Mouse (Mus musculus): ENCODE measurements at regions not wholly inside any gene's neighbourhood (a gene's known extent, or its start where the extent isn't known, plus 50 kb on each side); places are given as distances from the start of the nearest gene placed in this dataset.
A peak's percentile ranks its signal among the peaks of the same experiment; 100 is the strongest.

- DNase-seq: no peak
- intact Hi-C loops (cut with DNase I): no loop called here
Observed at GRCm38 (mm10) chr3:103408724-103409123, 129.6 kb downstream of the Trim33 start.

GRCm38 (mm10) chr3:103412247-103412646 lies 133.2 kb downstream of the Trim33 start:
- intact Hi-C loops (cut with DNase I): no loop called here

GRCm38 (mm10) chr3:103415051-103415695 lies 136.1 kb downstream of the Trim33 start:
- no peak for DNase-seq

More at GRCm38 (mm10) chr3:103412247-103412646, 133.2 kb downstream of the Trim33 start:
- DNase-seq: no peak

GRCm38 (mm10) chr3:103416296-103416695 lies 137.2 kb downstream of the Trim33 start:
- DNase-seq: no peak
- intact Hi-C loops (cut with DNase I): no loop called here

More at GRCm38 (mm10) chr3:103415051-103415695, 136.1 kb downstream of the Trim33 start:
- intact Hi-C loops (cut with DNase I): no loop called here

GRCm38 (mm10) chr3:103417781-103418180 lies 138.7 kb downstream of the Trim33 start:
- intact Hi-C loops (cut with DNase I): no loop called here
- DNase-seq: no peak

GRCm38 (mm10) chr3:103419761-103420620 lies 140.9 kb downstream of the Trim33 start:
- intact Hi-C loops (cut with DNase I): no loop called here
- DNase-seq: peak; percentile 51 to 65

GRCm38 (mm10) chr3:103420621-103421274 lies 141.7 kb downstream of the Trim33 start:
- no peak for DNase-seq
- intact Hi-C loops (cut with DNase I): no loop called here

GRCm38 (mm10) chr3:103421275-103421621 lies 142.2 kb downstream of the Trim33 start:
- no peak for DNase-seq
- intact Hi-C loops (cut with DNase I): no loop called here

- intact Hi-C loops (cut with DNase I): no loop called here
- DNase-seq: no peak
Observed at GRCm38 (mm10) chr3:103422806-103423205, 143.7 kb downstream of the Trim33 start.

- intact Hi-C loops (cut with DNase I): no loop called here
Observed at GRCm38 (mm10) chr3:103423290-103423689, 144.2 kb downstream of the Trim33 start.

GRCm38 (mm10) chr3:103425812-103426430 lies 146.8 kb downstream of the Trim33 start:
- peak; percentile 25 to 43 for DNase-seq
- intact Hi-C loops (cut with DNase I): no loop called here

More at GRCm38 (mm10) chr3:103423290-103423689, 144.2 kb downstream of the Trim33 start:
- no peak for DNase-seq

- DNase-seq: peak in 1 of 2 experiments; percentile 42
- intact Hi-C loops (cut with DNase I): loop anchor here (2.0 kb wide), 1 partner anchor 309 kb away; the partner anchor contains the start of genes Gm10964 and Olfml3
Observed at GRCm38 (mm10) chr3:103429227-103429788, 145.7 kb upstream of the Syt6 start.

- intact Hi-C loops (cut with DNase I): loop anchor here (2.0 kb wide), 1 partner anchor 37 kb away; no protein-coding TSS in a partner anchor
- no peak for DNase-seq
Observed at GRCm38 (mm10) chr3:103430131-103430530, 144.9 kb upstream of the Syt6 start.

- intact Hi-C loops (cut with DNase I): no loop called here
- no peak for DNase-seq
Observed at GRCm38 (mm10) chr3:103432254-103432653, 142.8 kb upstream of the Syt6 start.

- intact Hi-C loops (cut with DNase I): no loop called here
- DNase-seq: no peak
Observed at GRCm38 (mm10) chr3:103436902-103437603, 138.0 kb upstream of the Syt6 start.

GRCm38 (mm10) chr3:103438791-103439354 lies 136.2 kb upstream of the Syt6 start:
- intact Hi-C loops (cut with DNase I): no loop called here
- DNase-seq: peak; percentile 59 to 64

GRCm38 (mm10) chr3:103443247-103443646 lies 131.8 kb upstream of the Syt6 start:
- DNase-seq: no peak
- intact Hi-C loops (cut with DNase I): loop anchor here (5.0 kb wide), 1 partner anchor 134 kb away; the partner anchor contains the start of gene Syt6

- intact Hi-C loops (cut with DNase I): no loop called here
- no peak for DNase-seq
Observed at GRCm38 (mm10) chr3:103445852-103446251, 129.2 kb upstream of the Syt6 start.

- no peak for DNase-seq
- intact Hi-C loops (cut with DNase I): no loop called here
Observed at GRCm38 (mm10) chr3:103449851-103450250, 125.2 kb upstream of the Syt6 start.

All from heart, postnatal 14 days (tissue).